In the genomic region with DNA sequence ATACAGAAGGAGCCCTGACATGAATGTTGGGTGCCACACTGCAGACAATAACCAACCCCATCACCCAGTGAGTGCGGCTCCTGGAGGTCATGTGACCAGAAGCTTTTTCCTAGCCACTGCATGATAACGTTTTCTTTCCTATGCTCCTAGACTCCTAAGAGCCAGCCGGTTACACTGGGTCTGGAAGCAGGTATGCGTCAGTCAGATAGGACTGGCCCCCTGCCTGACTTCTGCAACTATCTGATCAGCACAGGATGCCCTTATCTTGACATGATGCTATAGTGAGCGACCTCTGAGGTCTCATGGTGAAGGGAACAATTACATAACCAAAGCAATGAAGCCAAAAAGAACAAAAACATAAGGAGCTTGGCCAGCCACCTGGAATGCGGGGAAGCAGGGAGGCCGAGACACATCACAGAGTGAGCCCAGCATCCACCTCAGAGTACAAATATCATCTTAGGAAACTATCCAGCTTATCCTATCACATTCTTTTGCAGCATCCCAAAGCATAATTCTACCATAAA, we compare ENCODE assay signal across 14 mouse cellular contexts.
"Had no signal": no experiment of that assay in that cellular context is flagged by ENCODE, and none has a peak within 500 bp of the region (broad histone marks: within the 10 kb centered on the region; RNA-seq: fewer than 3 reads in every experiment).

No protein-coding gene starts in this region.

- H3K4me1 ChIP-seq: limb, embryonic 15.5 days; midbrain, embryonic 10.5 days; neural tube, embryonic 15.5 days had no signal

- DNase-seq: kidney, postnatal 36 days; layer of hippocampus, adult 9-11 months; layer of hippocampus, postnatal 36 days; lung, adult 18-20 months; midbrain, embryonic 14.5 days; right cerebral cortex, adult 18-20 months; right cerebral cortex, postnatal 25 days had no signal

- H3K9ac ChIP-seq: limb, embryonic 15.5 days; liver, embryonic 14.5 days; neural tube, embryonic 15.5 days had no signal

- H3K9me3 ChIP-seq: limb, embryonic 15.5 days; midbrain, embryonic 10.5 days; neural tube, embryonic 15.5 days had no signal

- H3K27ac ChIP-seq: kidney, postnatal 0 days; limb, embryonic 15.5 days; liver, embryonic 14.5 days; midbrain, embryonic 10.5 days; neural tube, embryonic 15.5 days; stomach, postnatal 0 days had no signal

- H3K4me2 ChIP-seq: limb, embryonic 15.5 days; neural tube, embryonic 15.5 days had no signal

- H3K4me3 ChIP-seq: limb, embryonic 15.5 days; midbrain, embryonic 10.5 days; myocyte; neural tube, embryonic 15.5 days had no signal

- H3K27me3 ChIP-seq: limb, embryonic 15.5 days; neural tube, embryonic 15.5 days had no signal

- H3K36me3 ChIP-seq: limb, embryonic 15.5 days; midbrain, embryonic 10.5 days; neural tube, embryonic 15.5 days had no signal
